Mouse (Mus musculus): Measurements from ENCODE around the gene Kcne3. TPM values are rescaled to one million over a fixed set of nuclear protein-coding genes. Genes with fewer than 3 reads are reported as not detected.
A peak's percentile ranks its signal among the peaks of the same experiment; 100 is the strongest.

The Kcne3 gene
- total RNA-seq, 2 experiments from 2014 or later, result 0.43 to 0.79 TPM

GRCm38 (mm10) chr7:100181176-100181575 is 4.9 kb downstream of the Kcne3 start:
- DNase-seq (ENCODE audit: low spot score in 2 of 2), result no peak

- no peak for DNase-seq (ENCODE audit: low spot score in 2 of 2)
Measured at GRCm38 (mm10) chr7:100181614-100182013, 5.3 kb downstream of the Kcne3 start.

- no peak for DNase-seq (ENCODE audit: low spot score in 2 of 2)
Measured at GRCm38 (mm10) chr7:100182388-100182787, 6.1 kb downstream of the Kcne3 start.

- peak; percentile 13 to 55 for DNase-seq (ENCODE audit: low spot score in 2 of 2)
Measured at GRCm38 (mm10) chr7:100187601-100188000, 11.3 kb downstream of the Kcne3 start.

- no peak for DNase-seq (ENCODE audit: low spot score in 2 of 2)
Measured at GRCm38 (mm10) chr7:100190167-100190566, 13.9 kb downstream of the Kcne3 start.

GRCm38 (mm10) chr7:100190778-100191177 is 14.5 kb downstream of the Kcne3 start:
- DNase-seq (ENCODE audit: low spot score in 2 of 2), result peak; percentile 34 to 78

- no peak for DNase-seq (ENCODE audit: low spot score in 2 of 2)
Measured at GRCm38 (mm10) chr7:100201191-100201590, 24.9 kb downstream of the Kcne3 start.

- DNase-seq (ENCODE audit: low spot score in 2 of 2), result no peak
Measured at GRCm38 (mm10) chr7:100203616-100204015, 27.3 kb downstream of the Kcne3 start.

GRCm38 (mm10) chr7:100204871-100205270 is 28.6 kb downstream of the Kcne3 start:
- no peak for DNase-seq (ENCODE audit: low spot score in 2 of 2)

GRCm38 (mm10) chr7:100206144-100206543 is 29.8 kb downstream of the Kcne3 start:
- DNase-seq (ENCODE audit: low spot score in 2 of 2), result no peak

- no peak for DNase-seq (ENCODE audit: low spot score in 2 of 2)
Measured at GRCm38 (mm10) chr7:100207886-100208285, 31.6 kb downstream of the Kcne3 start.

GRCm38 (mm10) chr7:100214310-100214709 is 38.0 kb downstream of the Kcne3 start:
- DNase-seq (ENCODE audit: low spot score in 2 of 2), result peak in 1 of 2 experiments; percentile 29

- DNase-seq (ENCODE audit: low spot score in 2 of 2), result peak in 1 of 2 experiments; percentile 38
Measured at GRCm38 (mm10) chr7:100215116-100215732, 38.9 kb downstream of the Kcne3 start.

GRCm38 (mm10) chr7:100215976-100216375 is 39.7 kb downstream of the Kcne3 start:
- DNase-seq (ENCODE audit: low spot score in 2 of 2), result peak in 1 of 2 experiments; percentile 24

- DNase-seq (ENCODE audit: low spot score in 2 of 2), result peak in 1 of 2 experiments; percentile 48
Measured at GRCm38 (mm10) chr7:100216601-100217565, 40.6 kb downstream of the Kcne3 start.

GRCm38 (mm10) chr7:100227158-100227875 is 51.0 kb downstream of the Kcne3 start, which contains the start of gene Pgm2l1:
Gene Pgm2l1 (plus strand): TSS chr7:100227394.
- peak; percentile 95 to 98 for DNase-seq (ENCODE audit: low spot score in 2 of 2)

GRCm38 (mm10) chr7:100227896-100228525 is 51.7 kb downstream of the Kcne3 start:
- DNase-seq (ENCODE audit: low spot score in 2 of 2), result no peak

GRCm38 (mm10) chr7:100228957-100229356 is 52.7 kb downstream of the Kcne3 start:
- DNase-seq (ENCODE audit: low spot score in 2 of 2), result no peak

- DNase-seq (ENCODE audit: low spot score in 2 of 2), result no peak
Measured at GRCm38 (mm10) chr7:100230646-100231045, 54.3 kb downstream of the Kcne3 start.

GRCm38 (mm10) chr7:100231661-100232060 is 55.4 kb downstream of the Kcne3 start:
- no peak for DNase-seq (ENCODE audit: low spot score in 2 of 2)

GRCm38 (mm10) chr7:100233681-100234080 is 57.4 kb downstream of the Kcne3 start:
- DNase-seq (ENCODE audit: low spot score in 2 of 2), result no peak
